Mouse (Mus musculus): Measurements from ENCODE around the gene Lypd3.
"Not testable (repeated sequence)": the region's sequence is repeated elsewhere in the genome, so short reads cannot be mapped to it uniquely, and the experiment has no call there.

DNA sequence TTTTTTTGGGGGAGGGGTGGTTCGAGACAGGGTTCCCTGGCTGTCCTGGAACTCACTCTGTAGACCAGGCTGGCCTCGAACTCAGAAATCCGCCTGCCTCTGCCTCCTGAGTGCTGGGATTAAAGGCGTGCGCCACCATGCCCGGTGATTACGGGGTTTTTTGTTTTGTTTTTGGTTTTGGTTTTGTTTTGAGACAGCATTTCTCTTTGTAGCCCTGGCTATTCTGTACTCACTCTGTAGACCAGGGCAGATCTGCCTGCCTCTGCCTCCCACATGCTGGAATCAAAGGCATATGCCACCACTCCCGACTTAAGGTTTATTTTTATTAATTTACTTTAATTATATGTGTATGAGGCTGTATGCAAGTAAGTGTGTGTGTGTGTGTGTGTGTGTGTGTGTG is 18.0 kb upstream of the Lypd3 start:
- not testable (repeated sequence) for TF ChIP-seq POLR2A, CTCF (IDR thresholded peaks at IDR 0.05; ENCODE audit: insufficient read depth, low read depth, low read length)

All from olfactory bulb, adult 2 months (tissue).